Mouse (Mus musculus) cortical plate, adult 2 months (tissue): ENCODE measurements around the gene Mgmt.

Source experiments
- CTCF ChIP-seq: fragments of 200-500 bp; IDR thresholded peaks from 2 replicates; pipeline ENCODE4 v1.5.1; 2011; ENCODE audit warnings: mild to moderate bottlenecking, control low read depth, low read length; ENCODE audit not compliant: insufficient read depth; ENCODE audit errors: extremely low read depth
- POLR2A ChIP-seq: fragments of 200-500 bp; IDR thresholded peaks from 2 replicates; pipeline ENCODE4 v1.6.1; 2011; ENCODE audit warnings: mild to moderate bottlenecking, low read length, control low read depth; ENCODE audit not compliant: insufficient read depth; ENCODE audit errors: extremely low read depth

DNA sequence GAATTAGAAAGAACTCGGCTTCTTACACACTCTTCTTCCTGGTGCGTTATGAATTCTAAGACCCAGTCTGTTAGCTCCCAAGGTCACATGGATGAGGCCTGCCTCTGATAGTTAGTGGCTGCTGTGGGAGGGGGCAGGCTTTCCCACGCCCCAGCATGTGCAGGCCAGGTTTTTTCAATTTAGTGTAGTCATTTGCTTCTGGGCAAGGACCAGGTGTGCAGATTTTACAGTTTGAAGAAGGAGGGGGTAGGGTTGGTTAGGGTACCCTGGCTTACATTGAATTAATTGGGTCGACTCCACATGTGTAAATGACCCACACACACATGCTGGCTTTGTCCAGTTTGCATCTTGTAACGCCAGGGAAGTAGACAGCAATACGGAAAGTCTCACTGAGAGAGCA lies 193.7 kb downstream of the Mgmt start:
- TF ChIP-seq CTCF: no peak
- no peak for TF ChIP-seq POLR2A
